Mouse (Mus musculus) WW6 (cell line): ENCODE results near the gene Mynn.
A peak's percentile ranks its signal among the peaks of the same experiment; 100 is the strongest.

Experiments
- DNase-seq: peaks from one replicate; pipeline ENCODE4 v3.0.0-alpha.2; 2013; ENCODE audit warnings: low read depth, low spot score

The Mynn gene

GRCm38 (mm10) chr3:30644207-30644606 lies 42.3 kb downstream of the Mynn start, which contains the start of gene Lrriq4:
Lrriq4 (plus strand) TSS chr3:30644507.
- DNase-seq: no peak

DNA sequence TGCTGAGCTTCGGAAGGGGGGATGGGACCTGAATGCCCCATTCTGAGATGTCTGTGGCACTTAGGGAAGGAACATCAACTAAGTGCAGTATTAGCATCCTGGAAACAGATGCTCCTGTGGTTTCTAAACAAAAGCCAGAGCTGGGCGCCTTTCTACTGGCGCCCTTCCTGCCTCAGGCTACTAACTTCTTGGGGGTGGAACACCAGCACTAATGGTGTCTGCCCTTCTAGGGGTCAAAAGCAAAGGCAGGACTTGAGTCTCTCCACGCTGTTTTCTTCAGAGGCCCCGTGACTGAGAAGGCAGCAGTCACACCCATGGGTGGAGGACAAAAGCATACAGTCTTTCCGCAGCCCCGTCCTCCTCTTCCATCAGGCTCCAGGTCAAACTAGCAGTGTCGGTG lies 44.9 kb downstream of the Mynn start:
- DNase-seq: peak; percentile 72

DNA sequence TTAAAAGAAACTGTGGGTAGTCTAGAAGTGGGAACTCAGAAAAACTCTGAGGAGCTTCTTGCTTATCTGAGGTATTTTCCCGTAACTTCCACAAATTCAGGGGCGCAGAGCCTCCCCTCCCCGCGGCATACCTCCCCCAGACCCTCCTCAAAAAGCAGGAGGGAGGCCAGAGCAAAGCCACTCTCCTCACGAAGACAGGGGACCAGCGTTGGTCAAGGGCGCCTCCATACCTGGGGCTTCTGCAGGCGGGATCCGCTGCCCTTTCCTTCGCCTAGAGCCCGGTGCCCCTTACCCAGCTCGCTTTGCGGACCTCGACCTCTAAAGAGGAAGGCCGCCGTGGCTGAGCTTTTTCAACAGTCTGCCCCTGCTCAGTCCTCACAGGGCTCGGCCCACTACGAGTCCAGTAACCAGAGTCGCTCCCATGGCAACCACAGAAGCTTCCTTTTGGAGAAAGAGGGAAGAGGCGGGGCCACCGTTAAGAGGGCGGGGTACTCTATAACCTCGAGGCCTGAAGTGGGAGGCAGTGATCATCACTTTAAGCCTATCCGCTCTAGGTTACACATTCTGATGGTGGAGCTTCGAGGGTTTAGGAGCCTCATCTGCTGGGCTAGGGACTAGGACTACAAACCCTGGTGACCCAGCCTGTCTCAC lies 45.7 kb downstream of the Mynn start, which contains the start of gene Lrrc34:
Gene Lrrc34 (minus strand): TSS at position 430 of the 651 bp plus-strand sequence.
- peak; percentile 80 for DNase-seq

DNA sequence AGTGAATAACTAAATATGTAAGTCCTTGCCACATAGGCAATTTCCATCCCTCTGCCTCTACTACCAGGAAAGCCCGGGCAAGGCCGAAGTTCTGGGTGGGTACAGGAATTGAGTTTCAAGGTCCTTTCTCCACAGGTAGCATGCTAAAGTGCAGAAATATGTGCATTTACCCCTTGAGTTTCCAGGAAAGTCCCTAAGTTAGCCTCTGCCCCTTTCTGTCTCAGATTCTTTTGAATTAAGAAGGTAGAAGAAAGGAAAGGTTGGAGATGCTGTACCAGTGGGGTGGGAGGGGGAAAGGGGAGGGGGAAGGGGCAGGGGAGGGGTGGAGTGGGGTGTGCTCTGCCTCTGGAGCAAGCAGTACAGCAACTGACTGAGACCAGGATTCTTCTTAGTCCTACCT lies 46.6 kb downstream of the Mynn start:
- no peak for DNase-seq

DNA sequence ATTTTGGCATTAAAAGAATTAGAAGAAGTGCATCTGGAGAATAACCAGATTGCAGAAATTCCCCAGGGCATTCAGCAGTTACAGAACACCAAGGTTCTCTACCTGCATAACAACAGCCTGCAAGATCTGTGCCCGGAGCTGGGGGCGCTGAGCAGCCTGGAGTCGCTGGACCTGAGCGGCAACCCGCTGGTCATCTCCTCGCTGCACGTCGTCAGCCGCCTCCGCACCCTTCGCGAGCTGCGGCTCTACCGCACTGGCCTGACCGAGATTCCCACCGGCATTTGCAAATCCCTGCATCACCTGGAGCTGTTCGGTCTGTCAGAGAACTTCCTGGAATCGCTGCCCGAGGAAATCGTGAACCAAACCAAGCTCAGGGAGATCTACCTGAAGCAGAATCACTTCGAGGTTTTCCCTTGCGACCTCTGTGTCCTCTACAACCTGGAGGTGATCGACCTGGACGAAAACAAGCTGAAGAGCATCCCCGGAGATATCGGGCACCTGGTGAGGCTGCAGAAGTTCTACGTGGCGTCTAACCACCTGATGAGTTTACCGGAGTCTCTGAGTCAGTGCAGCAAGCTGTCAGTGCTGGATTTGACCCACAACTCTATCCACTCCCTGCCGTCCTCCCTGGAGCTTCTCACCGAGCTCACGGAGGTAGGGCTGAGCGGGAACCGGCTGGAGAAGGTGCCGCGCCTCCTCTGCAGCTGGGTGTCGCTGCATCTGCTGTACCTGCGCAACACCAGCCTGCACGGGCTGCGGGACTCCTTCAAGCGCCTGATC lies 48.4 kb downstream of the Mynn start:
- DNase-seq: no peak

GRCm38 (mm10) chr3:30655937-30656336 lies 54.1 kb downstream of the Mynn start:
- DNase-seq: no peak

DNA sequence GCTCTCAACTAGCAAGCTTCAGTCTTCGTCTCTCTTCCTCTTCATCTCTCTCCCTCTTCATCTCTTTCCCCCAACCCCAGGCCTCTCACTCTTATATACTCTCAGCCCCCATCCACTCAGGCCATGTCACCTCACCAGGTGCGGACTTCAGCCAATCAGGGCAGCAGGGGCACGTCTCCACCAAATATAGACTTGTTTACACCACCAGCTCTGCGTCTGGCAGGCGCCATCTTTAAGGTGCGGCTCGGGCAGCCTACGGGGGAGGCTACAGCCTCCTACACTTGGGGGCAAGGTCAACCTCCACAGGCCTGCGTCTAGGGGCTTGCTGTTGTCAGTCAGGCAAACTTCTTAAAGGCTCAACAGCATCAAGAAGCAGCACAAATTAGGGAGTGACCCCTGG lies 56.6 kb downstream of the Mynn start:
- DNase-seq: no peak
